Mouse (Mus musculus) erythroblast, embryonic 14.5 days (primary cell): Measurements from ENCODE around the gene Hap1. TPM values are rescaled to one million over a fixed set of nuclear protein-coding genes. Genes with fewer than 3 reads are reported as not detected.

Experiments used
- H3K27me3 ChIP-seq: 2 replicates; pipeline ENCODE4 v1.6.1; 2012; ENCODE audit warnings: inconsistent platforms; ENCODE audit not compliant: control insufficient read depth
- H3K36me3 ChIP-seq: 2 replicates; pipeline ENCODE4 v1.6.1; 2012; ENCODE audit warnings: mild to moderate bottlenecking, inconsistent platforms; ENCODE audit not compliant: control insufficient read depth
- H3K4me1 ChIP-seq: 2 replicates; pipeline ENCODE4 v1.6.1; 2012; ENCODE audit warnings: inconsistent platforms; ENCODE audit not compliant: control insufficient read depth
- H3K4me3 ChIP-seq: replicated peaks from 2 replicates; pipeline ENCODE3; 2012; ENCODE audit warnings: moderate library complexity, mild to moderate bottlenecking, inconsistent platforms
- H3K9me3 ChIP-seq: 2 replicates; pipeline ENCODE4 v1.6.1; 2012; ENCODE audit warnings: low read length, inconsistent platforms, mixed read lengths; ENCODE audit not compliant: control insufficient read depth
- GATA1 ChIP-seq: IDR thresholded peaks from 2 replicates; pipeline ENCODE4 v1.6.1; 2012; ENCODE audit warnings: low read length, inconsistent platforms, mixed read lengths
- TAL1 ChIP-seq: IDR thresholded peaks from 3 replicates; pipeline ENCODE4 v1.6.1; 2012; ENCODE audit warnings: low read length, inconsistent platforms, mixed read lengths
- polyA plus RNA-seq: library from polyadenylated mRNA; stranded (reverse); fragments of >175 nt; gene quantifications from 2 replicates; pipeline ENCODE4 v1.2.3, GENCODE M21; 2012

Gene Hap1
- 0.03 TPM in 1 of 2 replicates, not detected in the other for polyA plus RNA-seq

- no peak for TF ChIP-seq TAL1
- TF ChIP-seq GATA1 = no peak
- peaks cover 12% of the 10 kb centered on the region for H3K4me1 ChIP-seq
- no peaks in the 10 kb centered on the region; the same call in 1 of the 2 replicates for H3K9me3 ChIP-seq
- peak within 1 kb of the TSS; percentile 48 for H3K4me3 ChIP-seq
- peaks cover 91% of the 10 kb centered on the region for H3K27me3 ChIP-seq
- no peaks in the 10 kb centered on the region for H3K36me3 ChIP-seq
These were observed at the start of gene Hap1 for GRCm38 (mm10) chr11:100355972-100356818. Gene Hap1 (minus strand): TSS chr11:100356128.

- Histone ChIP-seq H3K4me1 (peaks cover 11% of the 10 kb centered on the region), H3K36me3 (no peaks in the 10 kb centered on the region; the same call in 1 of the 2 replicates)
These were observed 48.6 kb upstream of the Hap1 start for GRCm38 (mm10) chr11:100404456-100405074.

GRCm38 (mm10) chr11:100403445-100404134 lies 47.7 kb upstream of the Hap1 start:
- TF ChIP-seq TAL1 (no peak), GATA1 (no peak)
- Histone ChIP-seq H3K4me1 (peaks cover 11% of the 10 kb centered on the region), H3K27me3 (no peaks in the 10 kb centered on the region), H3K4me3 (no peak overlapping the region), H3K36me3 (no peaks in the 10 kb centered on the region), H3K9me3 (no peaks in the 10 kb centered on the region)

More at GRCm38 (mm10) chr11:100404456-100405074, 48.6 kb upstream of the Hap1 start:
- Histone ChIP-seq H3K4me3 (no peak overlapping the region), H3K9me3 (no peaks in the 10 kb centered on the region), H3K27me3 (no peaks in the 10 kb centered on the region)
- TF ChIP-seq GATA1 (no peak), TAL1 (no peak)

- peaks cover 5% of the 10 kb centered on the region for H3K27me3 ChIP-seq
- TF ChIP-seq TAL1 (no peak), GATA1 (no peak)
- H3K36me3 ChIP-seq = no peaks in the 10 kb centered on the region
- no peaks in the 10 kb centered on the region for H3K9me3 ChIP-seq
- peaks cover 15% of the 10 kb centered on the region for H3K4me1 ChIP-seq
- H3K4me3 ChIP-seq = no peak overlapping the region
These were observed 46.8 kb upstream of the Hap1 start for GRCm38 (mm10) chr11:100402682-100403081.

GRCm38 (mm10) chr11:100402240-100402639 lies 46.3 kb upstream of the Hap1 start:
- no peaks in the 10 kb centered on the region for H3K9me3 ChIP-seq
- peaks cover 10% of the 10 kb centered on the region for H3K27me3 ChIP-seq
- no peak overlapping the region for H3K4me3 ChIP-seq
- TF ChIP-seq GATA1 (no peak), TAL1 (no peak)
- H3K36me3 ChIP-seq = no peaks in the 10 kb centered on the region
- peaks cover 20% of the 10 kb centered on the region for H3K4me1 ChIP-seq

- Histone ChIP-seq H3K9me3 (no peaks in the 10 kb centered on the region), H3K4me3 (no peak overlapping the region), H3K27me3 (peaks cover 24% of the 10 kb centered on the region), H3K36me3 (no peaks in the 10 kb centered on the region), H3K4me1 (peaks cover 26% of the 10 kb centered on the region)
- TF ChIP-seq GATA1 (no peak), TAL1 (no peak)
These were observed 44.9 kb upstream of the Hap1 start for GRCm38 (mm10) chr11:100400842-100401241.

- Histone ChIP-seq H3K4me3 (no peak overlapping the region), H3K9me3 (no peaks in the 10 kb centered on the region), H3K27me3 (peaks cover 33% of the 10 kb centered on the region), H3K4me1 (peaks cover 28% of the 10 kb centered on the region), H3K36me3 (no peaks in the 10 kb centered on the region)
- TF ChIP-seq TAL1 (no peak), GATA1 (no peak)
These were observed 44.0 kb upstream of the Hap1 start for GRCm38 (mm10) chr11:100399727-100400538.

- no peaks in the 10 kb centered on the region for H3K9me3 ChIP-seq
- H3K4me3 ChIP-seq = no peak overlapping the region
- TF ChIP-seq GATA1 (no peak), TAL1 (no peak)
- peaks cover 28% of the 10 kb centered on the region for H3K4me1 ChIP-seq
- peaks cover 39% of the 10 kb centered on the region for H3K27me3 ChIP-seq
- H3K36me3 ChIP-seq = no peaks in the 10 kb centered on the region
These were observed 43.4 kb upstream of the Hap1 start for GRCm38 (mm10) chr11:100399320-100399719.
